Mouse (Mus musculus) myocyte (in vitro differentiated cells): ENCODE data around the gene Gucd1.

Experiments
- CEBPB ChIP-seq: IDR thresholded peaks from 2 replicates; pipeline ENCODE4 v1.6.1; 2011; ENCODE audit warnings: mild to moderate bottlenecking, moderate library complexity; ENCODE audit not compliant: poor library complexity, insufficient read depth, severe bottlenecking
- E2F4 ChIP-seq: IDR thresholded peaks from one replicate; pipeline ENCODE4 v1.6.1; 2011; ENCODE audit warnings: mild to moderate bottlenecking, control low read depth, moderate library complexity; ENCODE audit not compliant: insufficient read depth
- MAX ChIP-seq: IDR thresholded peaks from one replicate; pipeline ENCODE4 v1.6.1; 2011; ENCODE audit warnings: low read depth, mild to moderate bottlenecking, control low read depth
- MYOG ChIP-seq, 3 experiments: IDR thresholded peaks; one replicate each; pipeline ENCODE4 v1.6.1; 2011; ENCODE audit warnings: control low read depth in 2 of 3, low read depth in 2 of 3, mild to moderate bottlenecking in 2 of 3; ENCODE audit not compliant: insufficient read length in 2 of 3, control insufficient read depth in 1 of 3, insufficient read depth in 1 of 3
- POLR2A ChIP-seq: IDR thresholded peaks from one replicate; pipeline ENCODE4 v1.6.1; 2011; ENCODE audit warnings: low read depth, mild to moderate bottlenecking, control low read depth, moderate library complexity; ENCODE audit not compliant: insufficient read length
- POLR2AphosphoS2 ChIP-seq: IDR thresholded peaks from one replicate; pipeline ENCODE4 v1.6.1; 2011; ENCODE audit warnings: low read depth, control low read depth; ENCODE audit not compliant: insufficient read length
- SRF ChIP-seq: IDR thresholded peaks from one replicate; pipeline ENCODE4 v1.6.1; 2011; ENCODE audit warnings: low read depth; ENCODE audit not compliant: control insufficient read depth, insufficient read length
- USF1 ChIP-seq: IDR thresholded peaks from one replicate; pipeline ENCODE4 v1.6.1; 2011; ENCODE audit warnings: low read depth, mild to moderate bottlenecking, control low read depth, moderate library complexity

DNA sequence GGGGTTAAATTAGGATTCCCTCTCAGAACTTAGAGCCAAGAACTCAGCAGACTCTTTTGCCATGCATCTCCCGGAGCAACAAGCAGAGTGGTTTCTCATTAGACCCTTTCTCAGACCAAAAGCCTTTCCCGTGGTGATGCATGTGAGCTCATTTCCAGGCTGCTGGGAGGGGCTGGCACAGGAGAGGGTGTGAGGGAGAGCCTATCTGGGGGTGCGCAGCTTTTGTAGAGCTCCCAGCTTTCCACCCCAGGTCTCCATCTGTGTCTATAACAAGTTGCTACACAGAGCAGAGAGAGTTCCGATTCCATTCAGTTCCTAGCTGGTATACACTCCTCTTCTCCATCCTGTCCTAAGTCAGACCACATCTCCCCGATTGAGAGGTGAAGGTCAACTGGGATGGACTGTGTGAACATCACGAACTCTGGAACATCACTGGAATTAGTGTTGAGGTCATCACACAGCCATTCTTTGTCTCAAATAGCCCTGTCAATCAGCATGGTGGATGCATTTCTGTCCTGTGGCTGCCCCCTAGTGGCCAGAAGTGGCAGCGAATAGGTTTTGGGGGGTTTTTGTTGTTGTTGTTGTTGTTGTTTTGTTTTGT, 78.5 kb downstream of the Gucd1 start:
- no peak for TF ChIP-seq MYOG (IDR thresholded peaks at IDR 0.05; ENCODE audit: control insufficient read depth in 1 of 3, insufficient read depth in 1 of 3, insufficient read length in 2 of 3, low read depth in 2 of 3)
- no peak for TF ChIP-seq POLR2A
- TF ChIP-seq USF1 = no peak
- no peak for TF ChIP-seq SRF
- TF ChIP-seq MAX = no peak
- no peak for TF ChIP-seq E2F4
- no peak for TF ChIP-seq CEBPB
- TF ChIP-seq POLR2AphosphoS2 = no peak
